Mouse (Mus musculus): Measurements from ENCODE around the gene Sipa1l3.

Gene Sipa1l3

GRCm38 (mm10) chr7:29411838-29412580 lies 106.4 kb downstream of the Sipa1l3 start:
- no peak for DNase-seq (ENCODE audit: low spot score in 2 of 2)

- DNase-seq (ENCODE audit: low spot score in 2 of 2): no peak
Measured at GRCm38 (mm10) chr7:29411216-29411816, 107.1 kb downstream of the Sipa1l3 start.

- DNase-seq (ENCODE audit: low spot score in 2 of 2): no peak
Measured at GRCm38 (mm10) chr7:29410402-29410801, 108.0 kb downstream of the Sipa1l3 start.

GRCm38 (mm10) chr7:29406855-29407254 lies 111.6 kb downstream of the Sipa1l3 start:
- DNase-seq (ENCODE audit: low spot score in 2 of 2): no peak

- no peak for DNase-seq (ENCODE audit: low spot score in 2 of 2)
Measured at GRCm38 (mm10) chr7:29404126-29404525, 114.3 kb downstream of the Sipa1l3 start.

GRCm38 (mm10) chr7:29402015-29402414 lies 116.4 kb downstream of the Sipa1l3 start:
- DNase-seq (ENCODE audit: low spot score in 2 of 2): no peak

- DNase-seq (ENCODE audit: low spot score in 2 of 2): no peak
Measured at GRCm38 (mm10) chr7:29400451-29400850, 118.0 kb downstream of the Sipa1l3 start.

GRCm38 (mm10) chr7:29399056-29399455 lies 119.4 kb downstream of the Sipa1l3 start:
- DNase-seq (ENCODE audit: low spot score in 2 of 2): no peak

GRCm38 (mm10) chr7:29397486-29397885 lies 121.0 kb downstream of the Sipa1l3 start:
- DNase-seq (ENCODE audit: low spot score in 2 of 2): peak in 1 of 2 experiments; percentile 18

- no peak for DNase-seq (ENCODE audit: low spot score in 2 of 2)
Measured at GRCm38 (mm10) chr7:29396943-29397340, 121.5 kb downstream of the Sipa1l3 start.

- no peak for DNase-seq (ENCODE audit: low spot score in 2 of 2)
Measured at GRCm38 (mm10) chr7:29396216-29396942, 122.1 kb downstream of the Sipa1l3 start.

- no peak for DNase-seq (ENCODE audit: low spot score in 2 of 2)
Measured at GRCm38 (mm10) chr7:29395179-29395578, 123.3 kb downstream of the Sipa1l3 start.

- no peak for DNase-seq (ENCODE audit: low spot score in 2 of 2)
Measured at GRCm38 (mm10) chr7:29393292-29393691, 125.1 kb downstream of the Sipa1l3 start.

- DNase-seq (ENCODE audit: low spot score in 2 of 2): no peak
Measured at GRCm38 (mm10) chr7:29392805-29393204, 125.6 kb downstream of the Sipa1l3 start.

- no peak for DNase-seq (ENCODE audit: low spot score in 2 of 2)
Measured at GRCm38 (mm10) chr7:29391761-29392512, 126.5 kb downstream of the Sipa1l3 start.

GRCm38 (mm10) chr7:29391112-29391760 lies 127.2 kb downstream of the Sipa1l3 start:
- DNase-seq (ENCODE audit: low spot score in 2 of 2): no peak

GRCm38 (mm10) chr7:29390234-29390633 lies 128.2 kb downstream of the Sipa1l3 start:
- DNase-seq (ENCODE audit: low spot score in 2 of 2): no peak

GRCm38 (mm10) chr7:29387524-29388068 lies 130.8 kb downstream of the Sipa1l3 start:
- DNase-seq (ENCODE audit: low spot score in 2 of 2): peak; percentile 41 to 52

GRCm38 (mm10) chr7:29386349-29386748 lies 132.1 kb downstream of the Sipa1l3 start:
- DNase-seq (ENCODE audit: low spot score in 2 of 2): no peak

GRCm38 (mm10) chr7:29385791-29386190 lies 132.7 kb downstream of the Sipa1l3 start:
- no peak for DNase-seq (ENCODE audit: low spot score in 2 of 2)

- peak; percentile 72 to 83 for DNase-seq (ENCODE audit: low spot score in 2 of 2)
Measured at GRCm38 (mm10) chr7:29383255-29383654, 135.2 kb downstream of the Sipa1l3 start.
